Mouse (Mus musculus) liver, embryonic 15.5 days (tissue): ENCODE data around the gene Slc35b1. TPM values are rescaled to one million over a fixed set of nuclear protein-coding genes. Genes with fewer than 3 reads are reported as not detected.

Experiments used
- ATAC-seq: fragments of 200-750 bp; cut with Nextera tagmentation; 2 replicates; pipeline ENCODE4 v1.8.0; 2017; ENCODE audit warnings: moderate number of reproducible peaks, mild to moderate bottlenecking, moderate library complexity; ENCODE audit not compliant: insufficient read depth
- H3K27ac ChIP-seq: fragments of 300-500 bp; sonication (generic); replicated peaks from 2 replicates; pipeline ENCODE4 v1.5.1; 2015; ENCODE audit warnings: mild to moderate bottlenecking, inconsistent platforms
- H3K27me3 ChIP-seq: fragments of 300-500 bp; sonication (generic); 2 replicates; pipeline ENCODE4 v1.6.1; 2015; ENCODE audit warnings: mild to moderate bottlenecking, inconsistent platforms
- H3K36me3 ChIP-seq: fragments of 300-500 bp; sonication (generic); replicated peaks from 2 replicates; pipeline ENCODE4 v1.6.1; 2015; ENCODE audit warnings: moderate library complexity, mild to moderate bottlenecking, inconsistent platforms
- H3K4me1 ChIP-seq: fragments of 300-500 bp; sonication (generic); replicated peaks from 2 replicates; pipeline ENCODE4 v1.6.1; 2015; ENCODE audit warnings: inconsistent platforms
- H3K4me2 ChIP-seq: fragments of 300-500 bp; sonication (generic); 2 replicates; pipeline ENCODE4 v1.6.1; 2015; ENCODE audit warnings: moderate library complexity, mild to moderate bottlenecking, inconsistent platforms
- H3K4me3 ChIP-seq: fragments of 300-500 bp; sonication (generic); replicated peaks from 2 replicates; pipeline ENCODE4 v1.5.1; 2015; ENCODE audit warnings: mild to moderate bottlenecking, inconsistent platforms
- H3K9ac ChIP-seq: fragments of 300-500 bp; sonication (generic); 2 replicates; pipeline ENCODE4 v1.6.1; 2015; ENCODE audit warnings: moderate library complexity, mild to moderate bottlenecking, inconsistent platforms
- H3K9me3 ChIP-seq: fragments of 300-500 bp; sonication (generic); replicated peaks from 2 replicates; pipeline ENCODE4 v1.6.1; 2016; ENCODE audit warnings: inconsistent platforms
- WGBS: fragments of 180-500 bp; shearing (Covaris S2); methylation state at CpG from one replicate; pipeline ENCODE4 v1.1.7; 2015; ENCODE audit warnings: mixed read lengths; ENCODE audit not compliant: insufficient replicate concordance; 5-methylcytosine and 5-hydroxymethylcytosine counted together
- polyA plus RNA-seq: library from polyadenylated mRNA; unstranded; fragments of >200 nt; fragmentation: Nextera tagmentation; extraction: Ambion mirVana; gene quantifications from 2 replicates; pipeline ENCODE4 v1.2.1, GENCODE M21; 2015

Gene Slc35b1
- polyA plus RNA-seq, 1 experiment from 2014 or later, result 40.6 TPM

GRCm38 (mm10) chr11:95365596-95365995 is 18.9 kb upstream of the Slc35b1 start:
- 89% methylated on average over 10 of the region's 10 CpGs for WGBS
- Histone ChIP-seq H3K4me3 (no peak overlapping the region), H3K27me3 (no peaks in the 10 kb centered on the region), H3K9ac (no peak overlapping the region), H3K9me3 (no peaks in the 10 kb centered on the region), H3K4me2 (no peak overlapping the region), H3K4me1 (peaks cover 46% of the 10 kb centered on the region), H3K36me3 (peaks cover 96% of the 10 kb centered on the region), H3K27ac (0 out of 2 replicates have a peak overlapping the region, but pooled peaks have one; percentile 2)
- ATAC-seq, result no peak

- Histone ChIP-seq H3K9ac (no peak overlapping the region), H3K27me3 (no peaks in the 10 kb centered on the region), H3K4me1 (peaks cover 46% of the 10 kb centered on the region), H3K9me3 (no peaks in the 10 kb centered on the region), H3K4me2 (no peak overlapping the region), H3K27ac (peak overlapping the region; percentile 61), H3K36me3 (peaks cover 96% of the 10 kb centered on the region), H3K4me3 (no peak overlapping the region)
- ATAC-seq, result no peak
- 86% methylated on average over 6 of the region's 6 CpGs for WGBS
Observed at GRCm38 (mm10) chr11:95366280-95366897, 18.1 kb upstream of the Slc35b1 start.

DNA sequence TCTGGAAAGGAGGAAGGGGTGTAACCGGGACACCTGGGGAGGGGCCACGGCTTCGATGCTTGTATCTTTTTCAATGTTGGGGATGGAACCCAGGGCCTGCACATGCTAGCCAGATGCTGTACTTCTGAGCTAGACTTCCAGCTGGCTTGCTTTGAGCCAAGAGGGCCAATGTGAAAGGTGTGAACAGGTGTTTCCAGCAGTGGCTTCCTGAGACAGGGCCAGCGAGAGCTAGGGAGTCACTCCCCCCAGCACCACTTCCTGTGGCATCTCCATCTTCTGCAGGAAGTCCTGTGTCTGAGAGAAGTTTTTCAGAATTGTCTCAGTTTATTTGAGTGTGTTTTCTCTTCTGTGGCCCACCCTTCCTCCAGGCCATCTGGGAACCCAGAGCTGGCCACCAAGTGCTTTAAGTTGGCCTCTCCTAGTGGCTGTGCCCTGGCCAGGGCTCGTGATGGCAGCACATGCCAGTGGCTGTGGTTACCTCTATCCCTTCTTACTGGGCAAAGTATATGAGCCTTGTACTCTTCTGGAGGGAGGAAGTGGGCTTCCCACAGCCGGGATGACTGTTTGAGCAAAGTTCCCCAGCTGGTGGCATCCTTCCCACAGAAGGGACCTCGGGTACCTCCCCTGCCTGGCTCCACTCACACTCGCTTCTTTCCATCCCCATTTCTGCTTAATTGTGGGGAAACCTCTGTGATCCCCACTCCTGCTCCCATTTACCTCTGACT is 17.3 kb upstream of the Slc35b1 start:
- H3K9me3 ChIP-seq, result no peaks in the 10 kb centered on the region

DNA sequence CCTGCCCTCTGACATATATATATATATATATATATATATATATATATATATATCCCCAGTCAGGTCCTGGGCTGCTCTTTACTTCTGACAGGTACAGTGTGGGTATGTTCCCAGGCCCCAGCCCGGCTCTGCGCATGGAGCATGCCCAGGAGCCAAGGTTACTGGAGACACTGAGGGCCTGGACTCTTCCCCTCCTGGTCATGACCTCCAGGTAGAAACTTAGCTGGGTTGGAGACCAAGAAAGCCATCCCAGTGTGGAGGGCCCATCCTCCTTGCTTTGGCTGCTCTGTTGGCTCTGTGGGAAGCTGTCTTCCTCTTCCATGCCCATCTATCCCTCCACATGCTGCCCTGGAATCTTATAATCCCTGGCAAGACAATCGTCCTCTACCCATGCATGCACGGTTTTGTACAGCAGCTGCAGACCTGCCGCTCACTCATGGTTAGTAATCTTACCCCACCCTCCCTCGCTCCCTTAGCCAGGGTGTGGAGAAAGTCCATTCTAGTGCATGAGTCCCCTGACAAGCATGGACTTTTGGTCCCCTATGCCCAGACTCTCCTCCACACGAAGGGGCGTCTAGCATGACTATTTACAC is 16.2 kb upstream of the Slc35b1 start:
- Histone ChIP-seq H3K27ac (no peak overlapping the region), H3K27me3 (no peaks in the 10 kb centered on the region), H3K9me3 (no peaks in the 10 kb centered on the region), H3K4me2 (no peak overlapping the region), H3K4me3 (no peak overlapping the region), H3K9ac (no peak overlapping the region), H3K36me3 (peaks cover 99% of the 10 kb centered on the region), H3K4me1 (peaks cover 44% of the 10 kb centered on the region)
- no peak for ATAC-seq
- 89% methylated on average over 8 of the region's 8 CpGs for WGBS

More for the DNA sequence above, 17.3 kb upstream of the Slc35b1 start:
- peaks cover 98% of the 10 kb centered on the region for H3K36me3 ChIP-seq
- no peak for ATAC-seq
- peaks cover 46% of the 10 kb centered on the region for H3K4me1 ChIP-seq
- no peak overlapping the region for H3K9ac ChIP-seq
- peak overlapping the region; percentile 61; the same call in 1 of the 2 replicates for H3K27ac ChIP-seq
- no peak overlapping the region for H3K4me2 ChIP-seq
- no peaks in the 10 kb centered on the region for H3K27me3 ChIP-seq
- no peak overlapping the region for H3K4me3 ChIP-seq
- WGBS, result 62% methylated on average over 8 of the region's 8 CpGs

GRCm38 (mm10) chr11:95368871-95369270 is 15.6 kb upstream of the Slc35b1 start:
- ATAC-seq, result no peak
- Histone ChIP-seq H3K36me3 (peaks cover 99% of the 10 kb centered on the region), H3K27ac (no peak overlapping the region), H3K4me3 (no peak overlapping the region), H3K27me3 (no peaks in the 10 kb centered on the region), H3K4me2 (no peak overlapping the region), H3K4me1 (peaks cover 43% of the 10 kb centered on the region), H3K9me3 (no peaks in the 10 kb centered on the region), H3K9ac (no peak overlapping the region)
- 82% methylated on average over 4 of the region's 4 CpGs for WGBS

- Histone ChIP-seq H3K4me1 (peaks cover 43% of the 10 kb centered on the region), H3K9me3 (no peaks in the 10 kb centered on the region), H3K27me3 (no peaks in the 10 kb centered on the region), H3K4me3 (no peak overlapping the region), H3K36me3 (peaks cover 99% of the 10 kb centered on the region), H3K4me2 (no peak overlapping the region), H3K9ac (no peak overlapping the region), H3K27ac (peak overlapping the region; percentile 40)
- WGBS, result 77% methylated on average over 15 of the region's 15 CpGs
- no peak for ATAC-seq
Observed at GRCm38 (mm10) chr11:95369964-95370890, 14.3 kb upstream of the Slc35b1 start.

GRCm38 (mm10) chr11:95371182-95371581 is 13.3 kb upstream of the Slc35b1 start:
- peaks cover 99% of the 10 kb centered on the region for H3K36me3 ChIP-seq
- 93% methylated on average over 7 of the region's 7 CpGs for WGBS
- no peaks in the 10 kb centered on the region for H3K9me3 ChIP-seq
- no peak for ATAC-seq
- no peak overlapping the region for H3K9ac ChIP-seq
- H3K4me2 ChIP-seq, result no peak overlapping the region
- no peak overlapping the region for H3K27ac ChIP-seq
- no peaks in the 10 kb centered on the region for H3K27me3 ChIP-seq
- H3K4me3 ChIP-seq, result no peak overlapping the region
- H3K4me1 ChIP-seq, result peaks cover 33% of the 10 kb centered on the region

- Histone ChIP-seq H3K9ac (no peak overlapping the region), H3K27ac (no peak overlapping the region), H3K4me3 (no peak overlapping the region), H3K4me2 (no peak overlapping the region), H3K9me3 (no peaks in the 10 kb centered on the region), H3K27me3 (no peaks in the 10 kb centered on the region), H3K4me1 (peaks cover 17% of the 10 kb centered on the region), H3K36me3 (peaks cover 94% of the 10 kb centered on the region)
- no peak for ATAC-seq
- 77% methylated on average over 9 of the region's 9 CpGs for WGBS
Observed at GRCm38 (mm10) chr11:95378926-95379325, 5.6 kb upstream of the Slc35b1 start.

- H3K4me3 ChIP-seq, result no peak overlapping the region
- no peak overlapping the region for H3K27ac ChIP-seq
- peaks cover 88% of the 10 kb centered on the region for H3K36me3 ChIP-seq
- no peak overlapping the region for H3K9ac ChIP-seq
- H3K9me3 ChIP-seq, result no peaks in the 10 kb centered on the region
- WGBS, result 59% methylated on average over 5 of the region's 5 CpGs
- ATAC-seq, result no peak
- H3K4me2 ChIP-seq, result no peak overlapping the region
- no peaks in the 10 kb centered on the region for H3K27me3 ChIP-seq
- peaks cover 20% of the 10 kb centered on the region for H3K4me1 ChIP-seq
Observed at GRCm38 (mm10) chr11:95379552-95379951, 4.9 kb upstream of the Slc35b1 start.

DNA sequence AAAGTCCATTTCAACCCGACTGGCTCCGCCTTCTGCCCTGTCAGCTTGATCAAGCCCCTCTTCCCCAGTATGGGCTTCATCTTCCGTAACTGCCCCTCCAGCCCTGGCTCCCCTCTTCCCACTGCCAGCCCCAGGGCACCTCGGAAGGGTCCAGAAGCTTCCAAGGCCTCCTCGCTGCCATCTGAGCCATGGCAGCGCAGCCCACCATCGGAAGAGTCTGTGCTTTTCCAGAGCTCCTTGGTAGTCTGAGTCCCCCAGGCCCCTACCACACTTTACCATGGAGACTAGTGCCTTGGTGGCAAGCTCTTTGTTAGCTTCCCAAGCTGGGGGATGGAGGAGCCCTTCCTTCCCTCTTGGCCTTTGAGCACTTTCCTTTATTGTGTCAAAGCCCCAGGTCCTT is 3.8 kb upstream of the Slc35b1 start:
- 92% methylated on average over 7 of the region's 7 CpGs for WGBS
- Histone ChIP-seq H3K4me1 (peaks cover 26% of the 10 kb centered on the region), H3K27me3 (no peaks in the 10 kb centered on the region), H3K9me3 (no peaks in the 10 kb centered on the region), H3K4me2 (no peak overlapping the region), H3K36me3 (peaks cover 76% of the 10 kb centered on the region), H3K4me3 (no peak overlapping the region), H3K27ac (0 out of 2 replicates have a peak overlapping the region, but pooled peaks have one; percentile 0), H3K9ac (no peak overlapping the region)
- no peak for ATAC-seq
